Mouse (Mus musculus) large intestine, adult 2 months (tissue): ENCODE results near the gene Arhgef5. TPM values are rescaled to one million over a fixed set of nuclear protein-coding genes. Genes with fewer than 3 reads are reported as not detected.
"Not testable (repeated sequence)": the region's sequence is repeated elsewhere in the genome, so short reads cannot be mapped to it uniquely, and the experiment has no call there.

ENCODE experiments used
- DNase-seq: peaks from one replicate; pipeline ENCODE4 v3.0.0-alpha.2; 2012; ENCODE audit warnings: low read depth, low spot score
- WGBS: fragments of 180-500 bp; shearing (Covaris S2); methylation state at CpG from one replicate; pipeline ENCODE4 v1.1.7; 2018; 5-methylcytosine and 5-hydroxymethylcytosine counted together
- polyA plus RNA-seq: library from polyadenylated mRNA; depleted of rRNA; stranded (reverse); fragments of >200 nt; gene quantifications from 2 replicates; pipeline ENCODE4 v1.2.3, GENCODE M21; 2012; rRNA removed

Arhgef5 gene
- 43.0 and 64.8 TPM in 2 replicates for polyA plus RNA-seq

DNA sequence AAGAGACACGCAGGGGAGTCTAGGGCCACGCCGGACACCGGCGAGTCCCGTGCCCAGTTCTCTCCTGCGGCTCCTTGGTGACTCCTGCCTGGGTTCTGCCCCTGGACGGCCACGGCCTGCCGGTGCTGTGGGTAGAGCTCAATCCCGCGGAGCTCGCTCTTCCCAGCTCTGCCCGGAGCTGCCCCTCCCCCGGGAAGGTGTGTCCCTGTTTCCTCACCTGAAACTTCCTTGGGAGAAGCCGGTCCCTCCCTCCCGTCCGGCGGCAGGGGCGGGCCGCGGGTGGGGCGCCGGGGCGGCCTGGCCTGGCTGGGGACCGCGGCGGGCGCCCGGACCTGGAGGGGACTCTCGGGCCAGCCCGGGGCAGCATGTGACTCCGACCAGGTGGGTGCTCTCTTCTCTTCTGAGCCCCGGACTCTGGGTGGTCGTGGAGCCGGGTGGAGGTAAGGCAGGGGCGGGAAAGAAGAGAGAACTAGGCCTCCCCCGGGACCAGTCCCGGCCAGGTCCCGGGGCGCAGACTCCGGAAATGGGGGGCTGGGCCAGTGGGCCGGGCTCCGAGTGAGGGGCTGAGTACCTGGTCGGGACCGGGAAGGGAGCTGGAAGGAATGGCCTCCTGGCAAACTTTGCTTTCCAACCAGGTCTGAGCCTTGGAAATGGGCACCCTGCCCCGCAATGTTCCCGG, at the start of gene Arhgef5:
TSS of gene Arhgef5 (plus strand) at position 220 of the 679 bp plus-strand sequence.
- WGBS, result 0% methylated on average over 46 of the region's 48 CpGs
- peak; percentile 83 for DNase-seq

DNA sequence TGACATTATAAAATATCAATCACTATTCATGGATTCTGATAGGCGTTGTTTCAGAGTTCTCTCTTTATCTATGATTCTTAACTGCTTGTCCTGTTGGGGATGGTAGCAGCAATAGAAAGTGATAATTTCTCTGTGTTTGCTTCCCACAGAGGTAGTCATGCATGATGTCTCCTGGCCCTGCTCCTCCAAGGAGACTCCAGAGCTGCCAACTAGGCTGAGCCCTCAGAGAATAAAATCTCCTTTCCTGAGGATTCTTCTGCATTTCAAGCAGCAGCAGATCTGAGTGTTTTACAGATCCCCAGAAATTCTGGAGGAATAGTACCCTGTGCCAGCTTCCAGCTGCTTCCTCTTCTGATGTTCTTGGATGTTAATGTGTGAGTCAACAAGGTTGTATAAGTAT, 34.1 kb upstream of the Arhgef5 start, which contains the start of gene Olfr47:
TSS of gene Olfr47 (plus strand) at position 275 of the 400 bp plus-strand sequence.
- WGBS, result 78% methylated on average over 1 of the region's 1 CpGs
- not testable (repeated sequence) for DNase-seq

DNA sequence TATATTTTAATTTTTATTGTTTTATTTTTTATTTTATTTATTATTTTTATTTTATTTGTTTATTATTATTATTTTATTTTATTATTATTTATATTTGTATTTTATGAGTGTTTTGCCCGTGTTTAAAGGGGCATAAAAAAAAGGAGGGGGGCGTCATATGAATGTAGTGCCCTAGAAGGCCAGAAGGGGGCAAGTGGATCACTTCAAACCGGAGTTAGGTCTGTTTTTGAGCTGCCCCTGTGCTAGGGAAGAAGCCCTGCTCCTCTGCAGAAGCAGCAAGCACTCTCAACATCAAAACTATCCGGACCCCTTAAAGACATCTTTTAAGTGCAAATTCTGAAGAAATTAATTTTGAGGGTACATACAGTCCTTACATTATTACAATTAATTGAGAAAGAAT, 23.3 kb upstream of the Arhgef5 start:
- WGBS, result 9% methylated on average over 4 of the region's 4 CpGs
- DNase-seq, result no peak

DNA sequence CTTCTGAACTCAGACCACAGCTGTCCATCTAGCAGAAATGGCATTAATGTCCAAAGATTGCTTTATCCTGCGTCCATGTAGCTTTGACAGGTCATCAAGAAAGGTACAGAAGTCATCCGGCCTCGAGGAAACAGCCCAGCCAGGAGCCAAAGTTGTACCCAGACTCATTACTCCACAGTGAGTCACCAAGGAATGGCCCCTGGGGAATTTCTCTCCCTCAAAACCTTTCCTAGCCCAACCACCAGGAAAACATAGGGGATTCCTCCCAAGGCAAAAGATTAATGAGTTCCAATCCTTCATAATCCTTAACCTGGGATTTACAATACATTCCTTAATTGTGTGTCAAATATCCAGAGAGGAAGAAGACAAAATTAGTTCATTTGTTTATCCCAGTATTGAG, 18.0 kb upstream of the Arhgef5 start:
- DNase-seq, result no peak
- WGBS, result 44% methylated on average over 3 of the region's 3 CpGs

DNA sequence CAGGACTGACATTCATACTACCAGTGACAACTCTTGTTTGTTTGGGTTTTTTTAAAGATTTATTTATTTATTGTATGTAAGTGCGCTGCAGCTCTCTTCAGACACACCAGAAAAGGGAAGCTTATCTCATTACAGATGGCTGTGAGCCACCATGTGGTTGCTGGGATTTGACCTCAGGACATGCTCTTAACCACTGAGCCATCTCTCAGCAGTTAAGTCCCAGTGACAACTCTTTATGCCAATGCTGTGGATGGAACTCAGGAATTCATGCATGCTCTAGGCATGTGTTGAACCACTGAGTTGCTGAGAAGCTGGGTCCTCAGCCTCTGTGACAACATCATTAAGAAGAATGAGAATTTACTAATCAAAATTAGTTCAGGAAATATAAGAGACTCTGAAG, 12.4 kb upstream of the Arhgef5 start:
- DNase-seq, result no peak
- WGBS, result 60% methylated on average over 1 of the region's 1 CpGs

DNA sequence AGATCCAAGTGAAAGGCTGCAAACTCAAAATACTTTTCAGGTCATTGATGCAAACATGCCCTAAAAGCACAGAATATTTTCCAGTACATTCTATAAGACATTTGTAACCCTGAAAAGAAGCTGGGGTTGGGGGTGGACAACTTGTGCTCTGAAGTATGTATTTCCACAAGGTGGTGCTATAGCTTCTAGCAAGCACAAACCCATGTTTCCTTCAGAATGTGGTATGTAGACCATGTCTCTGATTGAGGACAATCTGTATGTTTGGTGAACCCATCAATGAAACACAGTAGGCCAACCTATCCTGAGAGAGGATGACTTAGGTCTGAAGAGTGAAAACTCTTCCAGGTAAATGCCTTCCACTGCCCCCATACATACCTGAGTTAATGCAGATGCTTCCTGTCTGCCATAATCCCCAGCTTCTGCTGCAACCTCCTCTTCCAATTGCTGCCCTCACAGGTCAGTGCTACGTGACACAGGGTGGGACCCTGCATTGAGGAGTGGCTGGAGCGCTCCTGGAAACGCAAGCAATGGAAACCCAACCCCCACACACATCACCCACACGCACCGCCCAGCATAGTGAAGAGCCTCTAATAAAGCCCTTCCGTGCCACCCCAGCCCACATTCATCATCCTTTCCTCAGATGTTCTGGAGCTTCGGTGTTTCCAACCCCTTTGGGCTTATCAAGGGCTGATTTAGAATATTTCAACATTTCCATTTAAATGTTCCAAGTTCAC, 11.0 kb upstream of the Arhgef5 start:
- WGBS, result 61% methylated on average over 7 of the region's 7 CpGs
- DNase-seq, result no peak

DNA sequence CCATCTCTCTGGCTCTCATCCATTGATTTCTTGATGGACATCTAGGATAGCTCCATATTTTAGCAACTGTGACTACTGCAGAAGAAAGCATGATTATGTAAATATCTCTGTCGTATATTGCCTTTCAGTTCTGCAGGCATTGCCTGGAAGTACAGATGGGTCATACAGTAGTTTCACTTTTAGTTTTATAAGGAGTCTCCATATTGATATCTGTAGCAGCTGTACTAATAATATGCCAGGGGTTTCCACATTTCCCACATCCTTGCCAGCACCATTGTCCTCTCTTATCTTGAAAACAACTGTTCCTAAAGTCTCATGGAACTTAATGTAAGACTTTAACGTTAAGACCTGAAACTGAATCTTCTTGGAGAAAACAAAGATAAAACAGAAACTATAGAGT, 4.6 kb upstream of the Arhgef5 start:
- WGBS, result 19% methylated on average over 2 of the region's 2 CpGs
- DNase-seq, result no peak

DNA sequence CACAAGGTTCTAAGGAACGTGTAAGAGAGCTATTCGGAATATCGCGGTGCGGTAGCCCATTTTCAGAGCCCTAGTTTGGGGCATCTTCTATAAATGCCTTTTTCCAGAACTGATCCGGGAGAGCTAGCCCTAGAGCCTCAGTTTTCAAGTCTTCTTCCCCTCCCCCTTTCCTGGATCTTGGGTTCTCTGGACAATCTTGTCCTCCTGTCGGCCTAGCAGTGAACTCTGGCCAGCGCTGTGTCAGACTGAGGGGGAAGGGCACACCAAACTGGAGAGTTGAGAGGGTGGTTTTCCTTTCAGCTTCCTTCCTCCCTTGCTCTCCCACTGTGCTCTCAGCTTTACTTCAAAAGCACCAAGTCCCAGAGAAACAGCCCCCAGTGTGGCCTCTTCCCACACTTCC, 974 bp downstream of the Arhgef5 start:
- no peak for DNase-seq
- 5% methylated on average over 8 of the region's 8 CpGs for WGBS

DNA sequence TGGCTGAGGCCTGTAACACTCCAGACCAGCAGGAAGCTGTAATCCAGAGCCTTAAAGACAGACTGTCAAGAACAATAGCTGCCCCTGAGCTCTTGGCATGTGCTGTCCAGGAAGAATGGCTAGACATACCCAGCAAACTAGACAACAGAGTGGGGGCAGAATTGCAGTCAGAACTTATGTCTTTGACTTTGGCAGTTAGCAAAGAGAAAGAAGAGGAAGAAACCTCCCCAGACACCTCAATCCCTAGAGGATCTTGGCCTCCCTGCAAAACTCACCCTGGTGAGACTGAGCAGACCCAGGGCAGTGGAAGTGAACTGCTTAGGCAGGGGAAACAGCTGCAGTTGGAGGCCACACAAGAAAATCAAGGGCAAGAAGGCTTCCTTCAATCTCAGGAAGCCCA, 7.2 kb downstream of the Arhgef5 start:
- no peak for DNase-seq

DNA sequence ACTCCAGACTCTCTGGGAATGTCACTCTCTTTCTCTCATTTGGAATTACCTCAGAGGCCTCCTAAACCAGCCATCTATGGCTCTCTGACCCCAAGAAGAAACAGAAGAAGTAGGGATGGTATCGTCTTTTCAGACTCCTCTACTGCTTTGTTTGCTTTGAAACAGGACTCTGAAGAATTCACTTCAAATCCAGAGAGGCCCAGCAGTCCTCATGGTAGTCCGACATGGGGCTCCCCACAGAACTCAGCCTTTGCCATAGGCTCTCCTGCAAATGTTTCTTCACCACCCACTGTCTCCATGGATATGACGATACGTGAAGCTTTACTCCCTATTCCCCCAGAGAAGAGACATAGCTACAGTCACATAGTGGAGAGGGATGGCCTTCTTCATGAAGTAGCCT, 8.7 kb downstream of the Arhgef5 start:
- 86% methylated on average over 4 of the region's 4 CpGs for WGBS
- DNase-seq, result no peak

DNA sequence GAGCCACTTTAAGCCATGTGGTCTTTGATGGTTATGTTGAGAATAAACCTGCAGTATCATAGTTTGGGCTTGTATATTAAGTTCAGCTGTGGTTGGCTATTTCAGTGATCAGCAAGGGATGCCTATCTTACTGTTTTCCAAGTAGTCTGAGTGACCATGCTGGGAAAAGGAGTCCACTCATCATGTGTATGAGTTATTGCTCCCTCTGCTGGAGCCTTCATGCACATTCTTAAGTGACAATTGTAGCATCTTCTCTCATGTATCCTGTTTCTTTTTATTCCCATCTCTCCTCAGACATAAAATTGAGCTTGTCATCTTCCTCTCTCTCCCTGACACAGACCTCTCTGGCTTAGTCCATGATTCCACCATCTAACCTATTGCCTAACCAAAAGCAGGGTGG, 12.9 kb downstream of the Arhgef5 start:
- DNase-seq, result no peak

DNA sequence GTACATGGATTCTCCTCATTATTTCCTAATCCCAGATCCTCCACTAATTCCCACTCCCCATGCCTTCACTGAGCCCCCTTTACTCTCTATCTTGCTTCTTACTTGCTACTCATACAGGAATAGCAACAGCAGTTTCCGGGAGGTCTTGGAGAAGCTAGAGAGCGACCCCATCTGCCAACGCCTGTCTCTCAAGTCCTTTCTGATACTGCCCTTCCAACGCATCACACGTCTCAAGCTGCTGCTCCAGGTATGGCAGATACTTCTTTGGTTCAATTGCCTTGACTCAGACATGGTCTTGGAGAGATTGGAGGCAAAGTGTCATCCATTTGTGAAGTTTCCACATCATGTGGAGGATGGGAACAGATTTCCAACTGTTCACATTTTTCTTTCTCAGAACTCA, 15.1 kb downstream of the Arhgef5 start:
- WGBS, result 93% methylated on average over 5 of the region's 5 CpGs

DNA sequence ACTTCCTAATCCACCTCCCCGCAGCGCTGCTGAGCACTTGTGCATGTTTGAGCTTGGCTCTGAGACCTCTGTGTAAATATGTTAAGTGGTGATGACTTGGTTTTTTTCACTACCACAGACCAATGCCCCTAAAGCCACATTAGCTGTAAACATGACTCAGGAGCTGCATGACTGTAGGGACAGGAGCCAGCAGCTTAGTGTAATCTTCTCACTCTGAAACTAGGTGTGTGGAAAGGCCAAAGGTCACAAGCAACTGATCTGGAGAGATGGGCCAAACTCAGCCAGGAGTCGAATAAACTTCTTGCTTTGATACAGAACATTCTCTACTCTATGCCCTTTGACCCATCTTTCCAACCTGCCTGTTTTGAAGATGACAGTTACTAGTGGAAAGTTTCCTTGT, 26.7 kb downstream of the Arhgef5 start:
- peak; percentile 71 for DNase-seq
- WGBS, result 14% methylated on average over 3 of the region's 3 CpGs

More for the DNA sequence above, 15.1 kb downstream of the Arhgef5 start:
- DNase-seq, result no peak

DNA sequence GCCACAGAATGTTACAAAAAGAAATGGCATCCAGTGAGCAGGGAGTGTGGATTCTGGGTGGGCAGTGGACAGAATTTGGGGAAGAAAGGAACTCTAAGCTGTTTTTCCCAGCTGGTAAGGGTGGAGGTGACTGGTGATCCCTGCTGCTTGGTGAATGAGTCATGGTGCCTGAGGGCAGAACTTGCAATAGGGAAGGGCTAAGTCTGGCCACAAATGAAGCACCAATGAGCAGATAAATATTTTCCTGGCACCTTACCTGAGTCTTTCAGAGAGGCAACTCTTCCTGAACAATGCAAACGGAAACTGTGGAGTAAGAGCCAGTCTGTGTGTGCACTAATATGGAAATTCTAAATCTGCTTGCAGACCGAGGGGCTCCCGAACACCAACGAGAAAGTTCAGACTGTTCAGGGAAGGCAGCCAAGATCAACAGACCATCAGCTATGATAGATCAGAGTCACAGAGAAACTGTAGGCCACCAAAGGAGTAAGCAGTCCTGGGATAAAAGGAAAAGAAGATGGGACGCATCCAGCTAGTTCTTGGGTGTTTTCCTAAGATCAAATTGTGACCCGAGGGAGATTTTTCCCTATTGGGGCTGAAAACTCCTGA, 27.2 kb downstream of the Arhgef5 start:
- DNase-seq, result peak; percentile 54
- 9% methylated on average over 6 of the region's 6 CpGs for WGBS

DNA sequence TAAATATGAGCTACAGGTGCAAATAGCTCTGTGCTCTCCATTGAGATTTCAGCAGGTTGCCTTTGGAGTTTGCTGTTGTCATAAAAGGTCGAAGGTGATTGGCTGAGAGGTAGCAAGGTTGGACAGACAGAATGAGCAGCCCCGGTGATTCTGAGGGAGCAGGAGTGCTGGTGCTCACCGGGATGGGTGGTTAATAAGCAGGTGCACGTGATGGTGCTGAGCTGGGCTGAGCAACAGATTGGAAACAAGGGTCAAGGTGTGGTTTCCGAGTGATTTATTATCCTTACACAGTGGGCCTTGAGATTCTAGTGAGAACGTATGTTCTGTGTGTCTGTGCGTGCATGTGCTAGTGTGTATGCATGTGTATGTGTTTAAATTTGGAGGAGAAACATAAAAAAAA, 27.8 kb downstream of the Arhgef5 start:
- no peak for DNase-seq
- WGBS, result 42% methylated on average over 7 of the region's 7 CpGs

DNA sequence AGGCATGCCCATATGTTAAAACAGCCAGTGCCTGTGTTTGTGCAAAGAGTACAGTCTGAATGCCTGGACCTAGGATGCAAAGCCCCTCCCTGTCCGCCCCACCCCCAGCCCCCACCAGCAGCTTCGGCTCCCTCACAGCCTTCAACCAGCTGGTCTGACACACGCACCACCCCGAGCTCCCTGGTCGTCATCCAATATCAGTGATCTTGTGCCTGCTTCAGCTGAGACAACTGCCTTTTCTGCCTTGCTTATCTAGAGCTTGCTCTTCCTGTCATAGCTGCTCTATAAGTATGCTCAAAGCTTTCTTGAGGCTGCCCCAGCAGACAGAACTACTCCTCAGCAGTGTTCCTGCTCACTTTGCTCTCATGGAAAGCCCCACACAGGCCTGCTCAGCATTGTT, 30.5 kb downstream of the Arhgef5 start:
- DNase-seq, result no peak
- WGBS, result 25% methylated on average over 5 of the region's 5 CpGs

DNA sequence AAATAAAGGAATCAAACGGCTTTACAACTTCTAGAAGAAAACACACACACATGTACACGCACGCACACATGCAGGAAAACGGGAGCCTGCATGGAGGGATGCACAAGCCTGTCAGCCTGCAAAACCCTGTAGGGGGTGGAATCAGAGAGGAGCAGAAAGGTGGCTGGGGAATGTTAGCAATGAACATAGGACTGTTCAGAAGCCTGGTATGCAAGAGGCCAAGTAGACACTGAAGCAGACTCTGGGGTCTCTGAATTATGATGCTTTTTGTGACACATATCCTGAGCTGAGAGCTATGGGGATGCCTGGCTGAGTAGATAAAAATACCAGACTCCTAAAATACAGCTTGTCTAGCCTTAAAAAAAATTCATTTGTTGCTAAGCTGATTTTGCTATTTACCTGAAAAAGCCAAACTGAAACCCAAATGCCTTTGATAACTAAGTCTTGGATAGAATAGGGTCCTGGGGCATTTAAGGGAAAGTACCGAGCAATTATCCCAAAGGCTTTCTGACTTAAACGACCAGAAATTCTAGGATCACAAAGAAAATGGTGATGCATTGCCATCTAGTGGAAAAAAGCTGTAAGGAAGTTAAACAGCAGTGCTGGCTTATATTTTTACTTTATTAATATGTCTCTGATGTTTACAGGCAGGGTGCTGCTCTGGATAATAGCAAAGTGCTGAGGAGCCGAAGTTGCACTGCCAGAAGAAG, 31.6 kb downstream of the Arhgef5 start:
- WGBS, result 32% methylated on average over 7 of the region's 7 CpGs
- peak; percentile 31 for DNase-seq

DNA sequence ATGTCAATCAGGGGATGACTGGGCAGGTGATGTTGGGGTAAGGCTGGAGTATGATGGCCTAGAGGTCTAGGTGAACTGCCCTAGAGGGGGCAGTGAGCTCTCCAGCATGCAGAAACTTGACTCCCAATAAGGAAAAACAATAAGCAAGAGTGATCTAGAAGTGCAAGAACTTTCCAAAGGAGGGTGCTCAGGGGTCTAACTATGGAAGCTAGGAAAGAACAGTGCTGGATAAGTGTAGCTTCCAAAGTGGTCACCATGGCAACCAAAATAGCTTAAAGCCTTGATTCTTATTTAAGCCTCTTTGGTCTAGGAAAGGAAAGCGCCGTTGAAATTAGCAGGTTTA, 32.1 kb downstream of the Arhgef5 start:
- no peak for DNase-seq
- WGBS, result 31% methylated on average over 2 of the region's 2 CpGs

DNA sequence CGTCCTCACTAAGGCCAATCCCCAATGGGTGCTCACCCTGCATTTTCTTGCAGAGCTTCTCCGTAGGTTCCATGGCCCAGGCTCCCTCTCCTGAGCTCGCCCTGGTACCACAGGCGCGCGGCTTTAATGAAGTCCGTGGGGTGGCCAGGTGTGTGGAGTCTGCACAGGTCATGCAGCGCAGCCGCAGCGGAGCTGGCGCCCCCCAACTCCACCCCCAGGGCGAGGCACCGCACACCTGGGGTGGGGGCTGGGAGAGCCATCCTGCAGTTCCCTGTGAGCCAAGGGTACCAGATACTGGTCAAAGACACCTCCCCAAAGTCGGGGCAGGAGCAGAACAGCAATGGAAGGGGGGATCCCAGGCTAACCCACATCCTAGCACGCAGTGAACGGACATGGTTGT, 44.1 kb downstream of the Arhgef5 start, which contains the start of gene Nobox:
TSS of gene Nobox (minus strand) at position 101 of the 400 bp plus-strand sequence.
- 67% methylated on average over 16 of the region's 16 CpGs for WGBS
- DNase-seq, result no peak

DNA sequence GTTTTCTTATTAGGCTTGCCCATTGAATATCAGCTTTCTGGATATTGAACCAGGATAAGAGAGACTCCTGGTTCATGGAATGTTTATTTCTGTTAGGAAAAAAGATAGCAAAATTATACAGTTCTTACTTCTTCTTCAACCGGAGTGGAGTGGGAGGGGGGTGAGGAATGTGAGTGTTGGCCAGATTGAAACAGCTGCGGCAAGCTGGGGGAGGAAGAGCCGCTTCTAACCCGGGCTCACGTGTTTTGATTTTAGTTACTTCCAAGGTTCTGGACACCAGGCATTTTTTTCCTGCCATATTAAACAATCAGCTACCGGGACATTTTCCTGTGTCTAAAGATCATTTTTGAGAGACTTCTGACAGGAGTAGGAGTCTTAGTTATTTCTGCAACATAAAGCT, 44.7 kb downstream of the Arhgef5 start:
- 61% methylated on average over 6 of the region's 6 CpGs for WGBS
- no peak for DNase-seq
